Mouse (Mus musculus): ENCODE measurements around the gene Smco4.

DNA sequence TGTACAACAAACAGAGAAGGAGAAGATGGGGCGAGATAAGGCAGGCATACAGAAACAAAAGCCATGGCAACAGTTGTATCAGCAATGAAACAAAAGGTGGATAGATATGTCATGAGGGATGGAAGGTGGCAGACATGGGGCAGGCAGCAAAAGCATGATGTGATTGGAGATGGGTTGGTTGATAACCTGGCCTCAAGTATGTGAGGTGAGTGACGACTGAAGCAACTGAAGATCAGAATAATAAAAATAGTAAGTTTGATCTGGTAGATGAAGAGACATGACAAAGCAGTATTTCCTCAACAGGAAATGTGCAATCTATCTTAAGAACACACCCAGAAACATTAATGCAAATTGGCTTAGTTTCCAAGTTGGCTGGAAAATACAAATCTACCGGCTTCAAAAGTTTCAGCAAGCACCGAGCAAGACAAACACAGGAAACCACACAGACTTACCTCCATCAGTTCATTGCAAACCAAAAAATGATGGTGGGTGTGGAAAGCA is 57.3 kb downstream of the Smco4 start:
- TF ChIP-seq CTCF (IDR thresholded peaks at IDR 0.05; ENCODE audit: low read depth): no peak
- no peak for TF ChIP-seq EP300 (IDR thresholded peaks at IDR 0.05; ENCODE audit: low read depth)
